Mouse (Mus musculus) megakaryocyte, embryonic 14.5 days (primary cell): ENCODE measurements at regions not wholly inside any gene's neighbourhood (a gene's known extent, or its start where the extent isn't known, plus 50 kb on each side); places are given as distances from the start of the nearest gene placed in this dataset.

ENCODE experiments used
- FLI1 ChIP-seq: IDR thresholded peaks from 2 replicates; pipeline ENCODE4 v1.6.1; 2012; ENCODE audit warnings: low read length, inconsistent platforms, mixed read lengths
- GATA1 ChIP-seq: IDR thresholded peaks from 3 replicates; pipeline ENCODE4 v1.6.1; 2012; ENCODE audit warnings: mixed read lengths, low read length, inconsistent platforms, borderline replicate concordance

GRCm38 (mm10) chr15:62596735-62597134, 1248.2 kb downstream of the Gsdmc2 start:
- TF ChIP-seq GATA1 (no peak), FLI1 (no peak)
